Mouse (Mus musculus) intestine, embryonic 16.5 days (tissue): ENCODE measurements around the gene Efna3. TPM values are rescaled to one million over a fixed set of nuclear protein-coding genes. Genes with fewer than 3 reads are reported as not detected.
A peak's percentile ranks its signal among the peaks of the same experiment; 100 is the strongest.

Experiments
- ATAC-seq: fragments of 200-750 bp; cut with Nextera tagmentation; 2 replicates; pipeline ENCODE4 v1.8.0; 2017; ENCODE audit warnings: moderate TSS enrichment, moderate library complexity
- H3K27ac ChIP-seq: fragments of 300-500 bp; sonication (generic); 2 replicates; pipeline ENCODE4 v1.5.1; 2014; ENCODE audit warnings: mild to moderate bottlenecking, low read length
- H3K27me3 ChIP-seq: fragments of 300-500 bp; sonication (generic); replicated peaks from 2 replicates; pipeline ENCODE4 v1.6.1; 2014; ENCODE audit warnings: low read length, control low read depth, mixed read lengths; ENCODE audit not compliant: control insufficient read depth, insufficient read depth
- H3K36me3 ChIP-seq: fragments of 300-500 bp; sonication (generic); 2 replicates; pipeline ENCODE4 v1.6.1; 2014; ENCODE audit warnings: low read length, control low read depth; ENCODE audit not compliant: control insufficient read depth, insufficient read depth
- H3K4me1 ChIP-seq: fragments of 300-500 bp; sonication (generic); 2 replicates; pipeline ENCODE4 v1.6.1; 2014; ENCODE audit warnings: low read length, control low read depth, mixed read lengths; ENCODE audit not compliant: control insufficient read depth, insufficient read depth
- H3K4me2 ChIP-seq: fragments of 300-500 bp; sonication (generic); 2 replicates; pipeline ENCODE4 v1.6.1; 2014; ENCODE audit warnings: low read depth, low read length, control low read depth
- H3K4me3 ChIP-seq: fragments of 300-500 bp; sonication (generic); 2 replicates; pipeline ENCODE4 v1.5.1; 2014; ENCODE audit warnings: mild to moderate bottlenecking, low read length
- H3K9ac ChIP-seq: fragments of 300-500 bp; sonication (generic); 2 replicates; pipeline ENCODE4 v1.6.1; 2014; ENCODE audit warnings: low read depth, low read length
- H3K9me3 ChIP-seq: fragments of 300-500 bp; sonication (generic); 2 replicates; pipeline ENCODE4 v1.6.1; 2016; ENCODE audit warnings: low read length, control low read depth; ENCODE audit not compliant: control insufficient read depth
- WGBS: fragments of 180-500 bp; shearing (Covaris S2); extraction: QIAGEN DNeasy Blood & Tissue Kit; methylation state at CpG from one replicate; pipeline ENCODE4 v1.1.7; 2014; 5-methylcytosine and 5-hydroxymethylcytosine counted together
- polyA plus RNA-seq: library from polyadenylated mRNA; unstranded; fragments of >200 nt; fragmentation: Nextera tagmentation; extraction: Ambion mirVana; gene quantifications from 2 replicates; pipeline ENCODE4 v1.2.1, GENCODE M21; 2015

Efna3 gene
- polyA plus RNA-seq, 1 experiment from 2014 or later = 7.5 TPM

DNA sequence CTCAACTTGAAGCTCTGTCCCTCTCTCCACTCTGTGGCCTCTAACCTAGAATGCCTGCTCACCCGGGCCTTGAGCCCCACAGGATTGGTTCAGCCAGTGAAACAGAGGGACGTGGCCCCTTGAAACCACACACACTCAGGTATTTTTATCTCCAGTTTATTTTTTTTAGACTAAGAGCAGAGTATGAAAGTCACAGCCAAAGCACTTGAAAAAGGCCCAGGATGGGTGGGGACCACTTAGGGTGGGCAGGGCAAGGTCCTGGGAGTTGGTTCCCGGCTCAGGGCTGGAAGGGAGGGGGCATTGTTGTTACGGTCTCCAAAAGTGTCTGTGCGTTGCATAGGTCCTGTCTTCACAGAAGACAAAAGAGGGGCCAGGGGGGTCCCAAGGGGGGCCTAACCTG, 8.4 kb downstream of the Efna3 start:
- WGBS = 66% methylated on average over 5 of the region's 5 CpGs

DNA sequence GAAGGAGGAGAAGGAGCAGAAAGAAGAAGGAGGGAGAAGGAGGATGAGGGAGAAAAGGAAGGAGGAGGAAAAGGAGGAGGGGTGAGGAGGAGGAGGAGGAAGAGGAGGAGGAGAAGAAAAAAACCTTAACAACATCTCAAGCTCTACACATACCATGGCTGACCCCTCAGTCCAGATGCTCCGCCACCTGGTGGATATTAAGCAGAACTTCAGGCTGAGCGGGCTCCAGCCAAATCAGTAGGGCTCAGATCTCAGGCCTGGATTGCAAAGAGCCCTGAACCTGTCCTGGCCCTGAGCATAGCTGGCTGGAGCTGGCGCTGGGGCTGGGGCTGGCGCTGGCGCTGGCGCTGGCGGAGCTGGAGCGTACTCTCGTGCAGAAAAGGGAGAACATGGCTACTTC, 14.7 kb downstream of the Efna3 start:
- Histone ChIP-seq H3K9ac (no peak overlapping the region), H3K9me3 (peaks cover 3% of the 10 kb centered on the region; the same call in 1 of the 2 replicates), H3K4me1 (peaks cover 15% of the 10 kb centered on the region), H3K36me3 (no peaks in the 10 kb centered on the region), H3K27me3 (no peaks in the 10 kb centered on the region), H3K4me3 (no peak overlapping the region), H3K27ac (no peak overlapping the region), H3K4me2 (no peak overlapping the region)
- WGBS = 5% methylated on average over 9 of the region's 9 CpGs
- peak; percentile 65 for ATAC-seq

More for the DNA sequence above, 8.4 kb downstream of the Efna3 start:
- Histone ChIP-seq H3K36me3 (no peaks in the 10 kb centered on the region), H3K4me3 (no peak overlapping the region), H3K4me2 (no peak overlapping the region), H3K4me1 (peaks cover 28% of the 10 kb centered on the region), H3K27ac (no peak overlapping the region), H3K27me3 (peaks cover 13% of the 10 kb centered on the region; the same call in 1 of the 2 replicates), H3K9ac (no peak overlapping the region), H3K9me3 (peaks cover 3% of the 10 kb centered on the region; the same call in 1 of the 2 replicates)
- no peak for ATAC-seq

DNA sequence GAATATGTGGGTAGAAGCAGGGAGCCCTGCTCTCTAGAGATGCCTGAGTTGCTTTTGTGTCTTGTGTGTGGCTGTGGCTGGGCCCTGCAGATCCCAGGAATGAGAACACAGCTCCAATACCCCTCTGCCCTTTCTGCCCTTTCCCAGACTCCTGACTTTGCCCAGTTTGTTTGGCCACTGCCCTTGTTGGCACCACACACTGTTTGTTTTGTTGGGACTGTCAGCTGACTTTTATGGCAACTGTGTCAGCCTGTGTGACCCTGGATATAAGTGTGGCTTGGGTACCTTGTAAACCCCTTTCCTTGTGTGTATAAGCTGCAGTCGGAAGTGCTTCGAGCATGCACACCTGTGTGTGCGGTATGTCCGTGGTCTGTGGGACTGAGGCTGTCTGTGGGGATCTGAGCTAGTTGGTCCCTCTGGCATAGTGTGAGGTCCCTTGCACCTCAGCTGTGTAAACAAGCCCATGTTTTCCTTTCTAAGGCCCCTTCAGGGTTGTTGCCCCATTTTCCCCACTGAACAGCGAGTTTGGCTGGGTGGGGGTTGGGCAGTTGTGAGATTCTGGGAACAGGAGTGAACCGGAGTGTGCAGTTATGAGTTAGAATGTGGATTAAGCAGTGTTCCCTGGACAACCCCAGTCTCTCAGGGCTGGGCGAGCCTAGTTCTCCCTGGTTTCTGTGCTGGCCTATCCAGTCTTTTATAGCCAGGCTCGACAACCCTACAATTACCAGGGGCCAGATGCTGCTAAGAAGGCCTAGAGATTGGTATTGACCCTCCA, 17.0 kb downstream of the Efna3 start:
- Histone ChIP-seq H3K9ac (peak overlapping the region; percentile 25; the same call in 1 of the 2 replicates), H3K4me1 (peaks cover 15% of the 10 kb centered on the region), H3K27me3 (no peaks in the 10 kb centered on the region), H3K9me3 (no peaks in the 10 kb centered on the region), H3K4me3 (no peak overlapping the region), H3K4me2 (no peak overlapping the region), H3K27ac (peak overlapping the region; percentile 71), H3K36me3 (no peaks in the 10 kb centered on the region)
- WGBS = 61% methylated on average over 8 of the region's 8 CpGs
- ATAC-seq = peak; percentile 19

DNA sequence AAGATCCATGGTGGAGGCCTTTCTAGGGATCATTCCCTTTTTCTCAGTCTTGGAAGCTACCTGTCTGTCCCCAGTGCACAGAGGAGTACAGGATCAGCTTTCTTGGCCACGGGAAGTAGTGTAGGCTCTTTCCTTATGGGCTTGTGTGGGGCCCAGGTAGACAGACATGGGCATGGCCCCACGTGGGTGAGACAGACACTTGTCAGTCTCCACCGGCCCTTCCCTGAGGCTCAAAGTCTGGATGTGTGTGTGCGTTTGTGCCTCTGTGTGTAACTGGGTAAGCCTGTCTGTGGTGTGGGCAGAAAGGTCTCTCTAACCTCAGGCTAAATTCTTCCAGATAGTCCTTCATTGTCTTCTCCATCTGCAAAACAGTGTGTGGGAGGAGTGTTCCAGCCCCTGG, 17.7 kb downstream of the Efna3 start:
- H3K9me3 ChIP-seq = no peaks in the 10 kb centered on the region
- 54% methylated on average over 4 of the region's 4 CpGs for WGBS
- H3K4me1 ChIP-seq = peaks cover 15% of the 10 kb centered on the region
- H3K27me3 ChIP-seq = no peaks in the 10 kb centered on the region
- H3K27ac ChIP-seq = peak overlapping the region; percentile 71
- no peak overlapping the region for H3K4me3 ChIP-seq
- no peaks in the 10 kb centered on the region for H3K36me3 ChIP-seq
- H3K4me2 ChIP-seq = no peak overlapping the region
- peak; percentile 68 for ATAC-seq
- H3K9ac ChIP-seq = 0 out of 2 replicates have a peak overlapping the region, but pooled peaks have one; percentile 25

DNA sequence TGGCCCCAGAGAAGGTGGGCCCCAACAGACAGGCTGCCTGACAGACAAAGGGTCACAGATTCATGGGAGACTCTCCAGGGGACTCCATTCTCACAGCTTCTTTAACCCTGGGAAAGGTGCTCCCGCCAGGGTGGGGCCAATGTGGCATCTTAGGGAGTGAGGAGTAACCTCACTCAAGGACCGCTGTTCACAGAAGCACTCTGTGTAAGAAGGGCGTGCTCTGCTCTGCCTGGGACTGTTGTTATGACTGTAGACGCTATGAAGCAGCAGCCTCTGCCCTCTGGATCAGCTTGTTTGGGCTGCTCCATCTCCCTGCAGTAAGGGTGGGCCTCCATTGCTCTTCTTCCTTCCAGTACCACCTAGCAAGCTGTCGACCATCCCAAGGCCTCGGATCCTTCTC, 18.3 kb downstream of the Efna3 start:
- H3K36me3 ChIP-seq = no peaks in the 10 kb centered on the region
- WGBS = 50% methylated on average over 6 of the region's 6 CpGs
- H3K27me3 ChIP-seq = no peaks in the 10 kb centered on the region
- 0 out of 2 replicates have a peak overlapping the region, but pooled peaks have one; percentile 0 for H3K9ac ChIP-seq
- no peak overlapping the region for H3K4me3 ChIP-seq
- no peak overlapping the region for H3K4me2 ChIP-seq
- H3K4me1 ChIP-seq = peaks cover 15% of the 10 kb centered on the region
- H3K9me3 ChIP-seq = no peaks in the 10 kb centered on the region
- ATAC-seq = no peak
- H3K27ac ChIP-seq = peak overlapping the region; percentile 71; the same call in 1 of the 2 replicates

DNA sequence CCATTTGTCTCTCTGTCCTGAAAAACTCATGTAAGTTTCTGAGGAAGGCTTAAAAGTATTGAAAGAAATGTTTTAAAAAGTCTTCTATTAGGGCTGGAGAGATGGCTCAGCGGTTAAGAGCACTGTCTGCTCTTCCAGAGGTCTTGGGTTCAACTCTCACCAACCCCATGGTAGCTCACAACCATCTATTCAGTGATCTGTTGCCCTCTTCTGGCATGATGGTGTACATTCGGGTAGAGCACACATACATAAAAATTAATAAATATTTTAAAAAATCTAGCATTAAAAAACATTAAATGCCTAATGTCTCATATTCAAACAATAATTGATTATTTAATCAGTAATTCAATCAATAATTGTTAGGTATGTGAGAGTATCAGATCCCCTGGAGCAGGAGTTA, 22.3 kb downstream of the Efna3 start:
- H3K9ac ChIP-seq = no peak overlapping the region
- 69% methylated on average over 2 of the region's 2 CpGs for WGBS
- H3K27ac ChIP-seq = peak overlapping the region; percentile 76
- no peak overlapping the region for H3K4me2 ChIP-seq
- H3K27me3 ChIP-seq = no peaks in the 10 kb centered on the region
- H3K4me1 ChIP-seq = peaks cover 21% of the 10 kb centered on the region
- H3K4me3 ChIP-seq = no peak overlapping the region
- ATAC-seq = 0 out of 2 replicates have a peak, but pooled peaks have one; percentile 9
- H3K9me3 ChIP-seq = no peaks in the 10 kb centered on the region
- no peaks in the 10 kb centered on the region for H3K36me3 ChIP-seq

DNA sequence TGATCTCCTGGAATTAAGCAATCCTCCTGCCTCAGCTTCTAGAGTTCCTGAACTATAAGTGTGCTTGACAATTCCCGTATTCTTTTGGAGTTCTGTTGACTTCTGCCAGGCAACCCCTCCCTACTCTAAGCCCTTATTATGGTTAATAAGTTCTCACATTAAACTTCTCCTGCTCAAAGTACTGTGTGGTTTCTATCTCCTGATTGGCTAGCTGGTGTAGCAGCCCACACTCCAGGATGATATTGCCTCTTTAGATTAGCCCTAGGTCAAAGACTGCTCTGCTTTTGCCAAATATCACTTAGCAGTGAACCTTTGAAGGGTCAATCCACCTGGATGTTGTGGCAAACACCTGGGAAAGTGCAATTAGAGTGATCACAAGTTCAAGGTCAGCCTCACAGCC, 22.7 kb downstream of the Efna3 start:
- Histone ChIP-seq H3K36me3 (no peaks in the 10 kb centered on the region), H3K9me3 (no peaks in the 10 kb centered on the region), H3K4me2 (peak overlapping the region; percentile 55), H3K27me3 (no peaks in the 10 kb centered on the region), H3K27ac (peak overlapping the region; percentile 86), H3K9ac (peak overlapping the region; percentile 61), H3K4me1 (peaks cover 18% of the 10 kb centered on the region), H3K4me3 (peak overlapping the region; percentile 35)
- WGBS = 24% methylated on average over 1 of the region's 1 CpGs
- ATAC-seq = peak; percentile 89

DNA sequence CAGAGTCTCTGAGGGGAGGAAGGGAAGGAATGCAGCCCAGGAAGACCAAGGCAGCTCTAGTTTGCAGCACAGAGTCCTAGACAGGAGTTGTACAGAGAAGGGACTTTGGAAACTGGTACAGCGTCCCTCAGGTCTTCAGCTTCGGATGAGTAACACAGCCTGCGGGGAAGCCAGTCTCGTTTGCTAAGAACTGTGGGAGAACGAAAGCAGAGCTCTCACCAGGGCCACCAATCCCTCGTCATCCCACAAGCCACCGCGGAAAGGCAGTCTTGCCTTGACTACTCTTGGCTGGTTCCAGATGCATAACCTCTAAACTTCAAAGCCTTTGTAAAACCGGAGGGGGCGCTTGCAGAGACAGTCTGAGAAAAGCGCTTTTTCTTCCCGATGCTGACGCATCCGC, 23.3 kb downstream of the Efna3 start:
- no peaks in the 10 kb centered on the region for H3K9me3 ChIP-seq
- peak overlapping the region; percentile 61 for H3K9ac ChIP-seq
- H3K27ac ChIP-seq = peak overlapping the region; percentile 86
- H3K4me1 ChIP-seq = peaks cover 14% of the 10 kb centered on the region
- peak overlapping the region; percentile 55 for H3K4me2 ChIP-seq
- no peaks in the 10 kb centered on the region for H3K27me3 ChIP-seq
- peak overlapping the region; percentile 35 for H3K4me3 ChIP-seq
- no peaks in the 10 kb centered on the region for H3K36me3 ChIP-seq
- ATAC-seq = peak; percentile 41
- 1% methylated on average over 14 of the region's 14 CpGs for WGBS

DNA sequence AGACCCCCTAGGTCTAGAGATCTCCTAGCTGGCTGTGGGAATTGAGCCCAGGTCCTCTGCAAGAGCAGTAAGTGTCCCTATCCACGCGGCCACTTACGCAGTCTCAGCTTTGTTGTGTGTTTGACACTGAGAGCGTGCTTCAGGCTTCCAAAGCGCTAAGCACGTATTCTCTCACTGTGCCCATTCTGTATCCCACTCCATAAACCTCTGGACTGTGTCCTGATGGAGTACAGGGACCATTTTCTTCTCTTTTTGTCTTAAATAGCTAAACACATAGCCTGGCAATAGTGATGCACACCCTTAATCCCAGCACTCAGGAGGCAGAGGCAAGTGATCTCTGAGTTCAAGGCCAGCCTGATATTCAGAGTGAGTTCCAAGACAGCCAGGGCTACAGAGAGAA, 23.9 kb downstream of the Efna3 start:
- peak overlapping the region; percentile 61 for H3K9ac ChIP-seq
- peak overlapping the region; percentile 55 for H3K4me2 ChIP-seq
- no peak for ATAC-seq

More for the DNA sequence above, 23.9 kb downstream of the Efna3 start:
- Histone ChIP-seq H3K27ac (peak overlapping the region; percentile 86), H3K36me3 (no peaks in the 10 kb centered on the region), H3K4me3 (peak overlapping the region; percentile 35; the same call in 1 of the 2 replicates), H3K9me3 (no peaks in the 10 kb centered on the region), H3K4me1 (peaks cover 11% of the 10 kb centered on the region), H3K27me3 (no peaks in the 10 kb centered on the region)
- WGBS = 80% methylated on average over 6 of the region's 6 CpGs
